Mouse (Mus musculus): ENCODE measurements at regions not wholly inside any gene's neighbourhood (a gene's known extent, or its start where the extent isn't known, plus 50 kb on each side); places are given as distances from the start of the nearest gene placed in this dataset.

DNA sequence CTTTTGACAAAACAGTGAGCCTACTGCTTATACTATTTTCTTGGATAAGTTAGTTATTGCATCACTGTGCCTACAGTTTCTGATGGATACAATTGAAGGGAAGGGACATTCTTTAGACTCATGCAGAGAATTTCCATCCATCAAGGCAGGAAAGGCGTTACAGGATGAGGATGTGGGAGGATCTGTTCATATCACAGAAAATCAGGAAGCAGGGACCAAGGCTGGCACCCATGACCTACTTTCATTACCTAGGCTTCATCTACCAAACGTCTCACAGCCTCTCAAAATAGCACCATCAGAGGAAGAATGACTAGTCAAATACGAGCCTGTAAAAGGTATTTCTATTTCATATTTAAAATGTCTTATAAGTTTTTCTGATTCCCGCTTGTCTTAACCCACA is 56.4 kb downstream of the Fam181b start:
- DNase-seq (ENCODE audit: low read depth, low spot score): no peak

DNA sequence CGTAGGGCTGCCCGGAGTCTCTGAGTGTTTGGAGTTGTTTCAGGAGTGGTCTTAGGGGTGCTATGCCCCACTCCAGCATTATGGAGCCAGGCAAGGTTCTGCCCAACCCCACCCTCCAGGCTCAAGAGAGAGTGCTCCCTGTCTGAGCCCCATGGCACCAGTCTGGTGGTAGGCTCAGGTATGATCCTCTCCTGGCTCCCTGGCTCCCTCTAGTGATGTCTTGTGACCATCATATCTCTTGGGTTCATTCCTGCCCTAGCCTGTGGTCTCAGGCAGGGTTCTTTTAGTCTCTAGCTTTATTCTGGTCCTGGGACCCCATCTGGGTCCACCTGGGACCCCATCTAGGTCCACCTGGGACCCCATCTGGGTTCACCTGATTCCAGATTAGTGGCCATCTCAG is 67.7 kb downstream of the Fam181b start:
- no peak for DNase-seq (ENCODE audit: low read depth, low spot score)

DNA sequence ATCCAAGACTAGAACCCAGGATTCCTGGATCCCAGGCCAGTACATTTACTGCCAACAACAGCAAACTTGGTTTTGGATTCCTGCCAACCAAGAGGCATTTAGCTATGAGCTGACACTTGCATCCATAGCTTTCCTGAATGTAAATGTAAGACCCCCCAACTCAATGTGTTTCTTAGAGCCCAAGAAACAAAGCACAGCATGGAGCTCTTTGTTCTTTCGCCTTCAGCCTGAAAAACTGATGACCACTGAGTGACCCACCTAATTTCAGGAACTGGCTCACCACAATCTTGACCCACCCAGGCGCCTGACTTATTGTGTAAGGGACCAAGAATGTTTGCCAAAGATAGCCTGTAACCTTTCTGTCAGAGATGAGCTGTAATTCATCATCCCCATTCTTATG is 71.7 kb downstream of the Fam181b start:
- no peak for DNase-seq (ENCODE audit: low read depth, low spot score)

DNA sequence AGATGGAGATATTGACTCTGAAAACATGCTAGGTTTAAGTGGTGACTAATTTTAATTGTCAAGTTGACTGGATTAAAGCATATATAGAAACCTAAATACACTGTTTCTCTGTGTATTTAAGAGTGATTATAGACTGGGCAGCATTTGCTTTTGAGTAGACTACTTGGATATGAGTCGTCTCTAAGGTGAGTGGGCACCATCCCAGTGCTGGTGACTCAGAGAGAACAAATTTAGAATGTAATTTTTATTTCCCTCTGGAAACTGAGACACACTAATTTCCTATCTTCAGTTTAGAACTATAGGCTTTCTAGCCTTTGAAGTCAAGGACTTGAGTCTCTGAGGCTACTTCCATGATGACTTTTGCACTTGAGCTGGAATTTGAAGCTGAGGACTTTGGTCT is 117.4 kb downstream of the Fam181b start:
- DNase-seq (ENCODE audit: low read depth, low spot score): peak; percentile 29

Data from telencephalon, adult 2 months (tissue).